Mouse (Mus musculus) ES-Bruce4 (cell line): ENCODE results near the gene Orai2. TPM values are rescaled to one million over a fixed set of nuclear protein-coding genes. Genes with fewer than 3 reads are reported as not detected.

Experiments used
- H3K27ac ChIP-seq: 2 replicates; pipeline ENCODE4 v1.5.1; 2012; ENCODE audit warnings: low read length, inconsistent platforms; ENCODE audit not compliant: insufficient read depth
- H3K27me3 ChIP-seq: 2 replicates; pipeline ENCODE4 v1.6.1; 2012; ENCODE audit warnings: mild to moderate bottlenecking, low read length, inconsistent platforms; ENCODE audit not compliant: control insufficient read depth, poor library complexity, insufficient read depth, severe bottlenecking
- H3K36me3 ChIP-seq: 2 replicates; pipeline ENCODE4 v1.6.1; 2012; ENCODE audit warnings: inconsistent platforms, mild to moderate bottlenecking, low read length, moderate library complexity; ENCODE audit not compliant: control insufficient read depth, poor library complexity, insufficient read depth, severe bottlenecking
- H3K4me1 ChIP-seq: one replicate; pipeline ENCODE4 v1.8.1; 2011; ENCODE audit warnings: low read length; ENCODE audit not compliant: control insufficient read depth, insufficient read depth
- H3K4me3 ChIP-seq: 2 replicates; pipeline ENCODE4 v1.5.1; 2011; ENCODE audit warnings: low read depth, mild to moderate bottlenecking, low read length
- H3K9ac ChIP-seq: 2 replicates; pipeline ENCODE4 v1.6.1; 2012; ENCODE audit warnings: low read depth, mild to moderate bottlenecking, inconsistent platforms; ENCODE audit not compliant: poor library complexity, severe bottlenecking
- H3K9me3 ChIP-seq: replicated peaks from 2 replicates; pipeline ENCODE4 v1.6.1; 2012; ENCODE audit warnings: mild to moderate bottlenecking, low read length, inconsistent platforms; ENCODE audit not compliant: control insufficient read depth, poor library complexity, insufficient read depth, severe bottlenecking
- CTCF ChIP-seq: IDR thresholded peaks from one replicate; pipeline ENCODE4 v1.8.1; 2011; ENCODE audit warnings: low read depth, low read length
- EP300 ChIP-seq: IDR thresholded peaks from 2 replicates; pipeline ENCODE4 v1.6.1; 2011; ENCODE audit warnings: low read depth, low read length; ENCODE audit not compliant: insufficient read depth
- POLR2A ChIP-seq: IDR thresholded peaks from one replicate; pipeline ENCODE4 v1.8.1; 2011; ENCODE audit warnings: low read length; ENCODE audit not compliant: insufficient read depth
- polyA plus RNA-seq: library from polyadenylated mRNA; stranded (reverse); fragments of >200 nt; gene quantifications from 2 replicates; pipeline ENCODE4 v1.2.4, GENCODE M21; 2011; ENCODE audit warnings: low read depth; ENCODE audit not compliant: missing spikeins, insufficient read depth, insufficient read length

The Orai2 gene
- polyA plus RNA-seq, 1 experiment, result 1.5 TPM

DNA sequence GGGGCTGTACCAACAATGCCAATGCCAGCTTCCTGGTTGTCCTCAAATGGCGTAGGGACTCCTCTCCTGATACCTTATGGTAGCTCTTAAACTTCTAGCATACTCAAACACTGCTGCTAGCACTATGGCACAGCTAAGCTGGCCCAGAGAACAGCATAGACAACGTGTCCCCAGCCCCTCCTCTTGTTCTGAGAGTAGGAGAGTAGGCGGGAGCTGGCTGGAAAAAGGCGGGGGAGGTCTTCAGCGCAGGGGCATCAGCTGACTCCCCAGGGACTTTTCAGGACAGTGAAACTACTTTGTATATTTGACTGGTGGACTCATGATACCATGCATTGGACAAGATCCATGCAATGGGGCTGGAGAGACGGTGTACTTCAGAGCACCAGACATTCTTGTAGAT is 11.5 kb upstream of the Orai2 start:
- TF ChIP-seq POLR2A (no peak), CTCF (no peak), EP300 (no peak)
- no peak overlapping the region for H3K9ac ChIP-seq
- H3K4me3 ChIP-seq, result no peak overlapping the region
- peaks cover 4% of the 10 kb centered on the region for H3K4me1 ChIP-seq
- no peak overlapping the region for H3K27ac ChIP-seq
- no peaks in the 10 kb centered on the region for H3K27me3 ChIP-seq
- H3K9me3 ChIP-seq, result no peaks in the 10 kb centered on the region
- peaks cover 18% of the 10 kb centered on the region for H3K36me3 ChIP-seq

DNA sequence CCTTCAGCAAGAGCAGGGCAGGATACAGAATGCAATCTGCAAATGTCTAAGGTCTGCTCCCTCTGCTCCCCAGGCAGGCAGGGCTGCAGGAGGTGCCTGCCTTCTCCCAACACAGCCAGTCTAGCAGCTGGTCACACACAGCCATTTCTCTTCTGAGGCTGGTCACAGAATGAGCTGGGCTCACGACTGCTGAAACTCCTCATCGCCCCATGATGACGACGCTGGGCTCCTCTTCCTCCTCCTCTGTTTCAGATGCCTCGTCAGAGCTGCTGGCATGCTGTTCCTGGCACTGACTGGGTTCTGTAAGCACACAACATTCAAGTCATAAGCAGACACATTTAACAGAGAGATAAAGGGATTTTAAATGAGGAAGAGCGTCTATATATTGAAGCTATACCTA is 10.7 kb upstream of the Orai2 start:
- H3K36me3 ChIP-seq, result peaks cover 16% of the 10 kb centered on the region
- no peaks in the 10 kb centered on the region for H3K9me3 ChIP-seq
- no peak overlapping the region for H3K27ac ChIP-seq
- H3K27me3 ChIP-seq, result no peaks in the 10 kb centered on the region
- H3K9ac ChIP-seq, result no peak overlapping the region
- H3K4me3 ChIP-seq, result no peak overlapping the region
- H3K4me1 ChIP-seq, result peaks cover 4% of the 10 kb centered on the region
- TF ChIP-seq CTCF (no peak), POLR2A (no peak), EP300 (no peak)

DNA sequence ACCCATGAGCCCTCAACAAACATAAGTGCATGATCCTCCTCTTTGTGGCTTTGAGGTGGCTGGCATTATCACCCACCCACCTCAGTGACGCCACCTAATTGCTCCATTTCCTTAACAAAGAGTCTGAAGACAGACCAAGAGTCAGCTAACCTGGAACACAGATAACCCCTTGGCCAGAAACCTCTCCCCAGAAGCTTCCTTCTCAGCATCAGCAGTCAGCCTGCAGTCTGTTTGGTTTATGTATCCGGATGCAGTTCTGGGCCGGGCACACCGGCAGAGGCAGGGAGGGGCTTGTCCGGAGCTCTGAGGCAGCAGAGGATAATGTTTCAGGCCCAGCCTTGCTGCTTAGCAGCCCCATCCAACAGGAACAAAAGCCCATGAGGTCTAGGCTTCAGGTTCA is 9.1 kb upstream of the Orai2 start:
- Histone ChIP-seq H3K27me3 (no peaks in the 10 kb centered on the region), H3K36me3 (peaks cover 16% of the 10 kb centered on the region), H3K4me3 (no peak overlapping the region), H3K4me1 (peaks cover 4% of the 10 kb centered on the region), H3K9ac (no peak overlapping the region), H3K27ac (0 out of 2 replicates have a peak overlapping the region, but pooled peaks have one; percentile 37), H3K9me3 (no peaks in the 10 kb centered on the region)
- TF ChIP-seq POLR2A, result no peak
- no peak for TF ChIP-seq EP300
- TF ChIP-seq CTCF, result no peak

DNA sequence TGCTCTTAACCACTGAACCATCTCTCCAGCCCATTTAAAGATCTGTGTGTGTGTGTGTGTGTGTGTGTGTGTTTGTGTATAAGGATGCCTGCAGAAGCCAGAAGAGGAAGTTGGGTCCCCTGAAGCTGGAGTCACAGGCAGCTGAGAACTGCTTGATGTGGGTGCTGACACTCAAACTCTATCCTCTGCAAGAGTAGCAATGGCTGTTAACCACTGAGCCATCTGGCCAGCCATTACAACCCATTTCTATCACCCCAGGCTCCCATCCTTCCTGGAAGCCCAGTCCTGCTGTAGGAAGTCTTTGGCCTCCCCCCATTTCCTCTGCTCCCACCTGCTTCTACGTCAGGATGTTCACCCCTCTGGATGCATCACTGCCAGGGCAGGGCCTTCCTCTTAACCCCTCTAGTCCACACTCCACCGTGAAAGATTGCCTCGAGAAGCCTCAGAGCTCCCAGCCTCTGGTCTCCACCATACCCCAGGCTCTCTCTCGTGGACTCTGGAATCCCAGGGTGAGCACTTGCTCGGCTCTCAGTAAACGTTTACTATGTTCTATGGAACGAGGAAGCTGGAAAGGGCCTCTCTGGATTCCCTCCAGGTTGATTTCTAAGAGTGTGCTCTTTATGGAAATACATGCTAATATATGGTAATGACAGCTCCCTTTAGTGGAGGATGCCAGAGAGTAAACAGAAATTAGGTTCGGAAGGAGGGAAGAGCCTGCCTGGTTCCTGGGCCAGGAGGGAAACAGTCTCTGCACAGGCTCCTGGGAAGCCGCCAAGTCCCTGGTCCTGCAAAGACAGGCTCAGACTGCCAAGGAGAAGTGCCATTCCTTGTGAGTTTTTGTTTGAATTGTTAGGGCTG is 3.3 kb upstream of the Orai2 start:
- Histone ChIP-seq H3K27ac (no peak overlapping the region), H3K4me1 (peaks cover 4% of the 10 kb centered on the region), H3K9me3 (no peaks in the 10 kb centered on the region), H3K27me3 (no peaks in the 10 kb centered on the region), H3K4me3 (no peak overlapping the region), H3K9ac (no peak overlapping the region), H3K36me3 (no peaks in the 10 kb centered on the region)
- no peak for TF ChIP-seq POLR2A
- no peak for TF ChIP-seq EP300
- TF ChIP-seq CTCF, result no peak

DNA sequence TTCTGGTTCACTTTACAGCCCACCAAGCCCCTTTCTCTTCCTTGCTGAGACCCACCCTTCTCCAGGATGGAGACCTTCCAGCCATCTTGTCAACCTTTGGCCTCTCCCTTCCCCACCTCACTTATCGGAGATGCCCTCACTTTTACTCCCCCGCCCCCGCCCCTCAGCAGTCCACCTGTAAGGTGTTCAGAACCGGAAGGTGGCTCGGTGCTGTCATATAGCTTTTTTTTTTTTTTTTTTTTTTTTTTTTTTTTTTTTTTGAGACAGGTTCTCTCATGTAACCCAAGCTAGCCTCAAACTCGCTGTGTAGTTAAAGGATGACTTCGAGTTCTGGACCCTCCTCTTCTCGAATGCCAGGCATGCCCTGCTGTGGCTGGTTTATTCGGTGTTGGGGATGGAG is 2.4 kb upstream of the Orai2 start:
- Histone ChIP-seq H3K4me3 (no peak overlapping the region), H3K9ac (no peak overlapping the region), H3K27me3 (no peaks in the 10 kb centered on the region), H3K4me1 (peaks cover 4% of the 10 kb centered on the region), H3K36me3 (no peaks in the 10 kb centered on the region), H3K27ac (no peak overlapping the region), H3K9me3 (no peaks in the 10 kb centered on the region)
- TF ChIP-seq CTCF, result no peak
- TF ChIP-seq POLR2A, result no peak
- TF ChIP-seq EP300, result no peak
